Mouse (Mus musculus) embryonic facial prominence, embryonic 11.5 days (tissue): Measurements from ENCODE around the gene Ddit4. TPM values are rescaled to one million over a fixed set of nuclear protein-coding genes. Genes with fewer than 3 reads are reported as not detected.

ENCODE experiments used
- ATAC-seq: fragments of 200-750 bp; cut with Nextera tagmentation; replicated peaks from 2 replicates; pipeline ENCODE4 v1.8.0; 2017; ENCODE audit warnings: low read depth; ENCODE audit not compliant: insufficient number of reproducible peaks, low FRiP score, low TSS enrichment
- DNase-seq: peaks from one replicate; pipeline ENCODE4 v3.0.0-alpha.2; 2015; ENCODE audit warnings: low spot score
- H3K27ac ChIP-seq: fragments of 300-500 bp; sonication (generic); replicated peaks from 2 replicates; pipeline ENCODE4 v1.5.1; 2014; ENCODE audit warnings: mild to moderate bottlenecking, low read depth, low read length, control low read depth
- H3K27me3 ChIP-seq: fragments of 300-500 bp; sonication (generic); 2 replicates; pipeline ENCODE4 v1.6.1; 2014; ENCODE audit warnings: mild to moderate bottlenecking, low read length, moderate library complexity, mixed read lengths; ENCODE audit not compliant: control insufficient read depth, insufficient read depth
- H3K36me3 ChIP-seq: fragments of 300-500 bp; sonication (generic); replicated peaks from 2 replicates; pipeline ENCODE4 v1.6.1; 2014; ENCODE audit warnings: low read depth, mild to moderate bottlenecking, low read length, moderate library complexity, mixed read lengths; ENCODE audit not compliant: control insufficient read depth, insufficient read depth
- H3K4me1 ChIP-seq: fragments of 300-500 bp; sonication (generic); 2 replicates; pipeline ENCODE4 v1.6.1; 2014; ENCODE audit warnings: low read length, mixed read lengths; ENCODE audit not compliant: control insufficient read depth, insufficient read depth
- H3K4me2 ChIP-seq: fragments of 300-500 bp; sonication (generic); 2 replicates; pipeline ENCODE4 v1.6.1; 2014; ENCODE audit warnings: low read depth, mild to moderate bottlenecking, control low read depth, low read length, moderate library complexity
- H3K4me3 ChIP-seq: fragments of 300-500 bp; sonication (generic); 2 replicates; pipeline ENCODE4 v1.5.1; 2014; ENCODE audit warnings: low read depth, low read length, control low read depth
- H3K9ac ChIP-seq: fragments of 300-500 bp; sonication (generic); replicated peaks from 2 replicates; pipeline ENCODE4 v1.6.1; 2014; ENCODE audit warnings: mild to moderate bottlenecking, control low read depth, low read length
- H3K9me3 ChIP-seq: fragments of 300-500 bp; sonication (generic); replicated peaks from 2 replicates; pipeline ENCODE4 v1.6.1; 2016; ENCODE audit warnings: mild to moderate bottlenecking, low read length, inconsistent platforms, mixed read lengths; ENCODE audit not compliant: control insufficient read depth
- WGBS: fragments of 180-500 bp; shearing (Covaris S2); extraction: QIAGEN DNeasy Blood & Tissue Kit; methylation state at CpG from one replicate; pipeline ENCODE4 v1.1.7; 2014; 5-methylcytosine and 5-hydroxymethylcytosine counted together
- polyA plus RNA-seq: library from polyadenylated mRNA; unstranded; fragments of >200 nt; fragmentation: Nextera tagmentation; extraction: Ambion mirVana; gene quantifications from 2 replicates; pipeline ENCODE4 v1.2.1, GENCODE M21; 2014

Ddit4 gene
- polyA plus RNA-seq, 1 experiment from 2014 or later = 6.3 TPM

DNA sequence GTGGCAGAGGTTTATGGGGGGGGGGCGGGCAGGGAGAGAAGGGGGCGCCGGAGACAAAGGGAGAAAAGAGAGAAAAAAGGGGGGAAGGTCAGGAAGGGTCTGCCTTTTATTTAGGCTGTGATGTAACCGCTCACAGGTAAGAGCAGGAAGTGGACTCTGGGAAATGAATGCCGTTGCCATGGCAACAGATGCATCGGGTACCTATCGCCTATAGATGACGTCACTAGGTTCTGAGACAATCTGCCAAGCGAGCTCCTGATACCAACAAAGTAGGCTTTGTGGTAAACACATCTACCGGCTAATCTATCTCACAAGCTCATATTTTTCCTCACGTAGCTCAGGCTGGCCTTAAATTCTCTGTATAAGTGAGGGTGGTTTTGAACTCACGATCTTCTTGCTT, 7.9 kb upstream of the Ddit4 start:
- DNase-seq (no peak), ATAC-seq (no peak)
- Histone ChIP-seq H3K9me3 (no peaks in the 10 kb centered on the region), H3K27ac (no peak overlapping the region), H3K9ac (no peak overlapping the region), H3K27me3 (no peaks in the 10 kb centered on the region), H3K4me1 (no peaks in the 10 kb centered on the region; the same call in 1 of the 2 replicates), H3K4me3 (no peak overlapping the region), H3K36me3 (no peaks in the 10 kb centered on the region), H3K4me2 (no peak overlapping the region)
- 81% methylated on average over 11 of the region's 12 CpGs for WGBS

DNA sequence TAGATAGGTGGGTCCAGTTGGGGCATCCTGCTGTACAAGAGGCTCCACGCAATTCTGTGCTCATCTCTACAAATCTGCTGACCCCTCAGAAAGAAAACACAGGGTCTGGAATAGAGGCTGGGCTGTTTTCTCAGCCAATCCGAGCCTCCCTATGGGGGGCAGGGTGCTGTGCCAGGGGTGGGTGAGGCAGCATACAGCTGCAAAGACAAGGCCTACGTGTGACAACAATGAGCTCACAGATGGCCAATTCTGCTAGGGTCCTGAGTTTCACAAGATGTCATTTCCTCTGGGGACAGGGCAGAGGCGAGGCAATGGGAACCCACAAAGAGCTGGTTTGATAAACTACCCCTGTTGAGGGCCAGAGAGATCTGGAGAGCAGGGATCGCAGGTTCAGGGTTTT, 6.8 kb upstream of the Ddit4 start:
- no peak overlapping the region for H3K27ac ChIP-seq
- no peak overlapping the region for H3K4me2 ChIP-seq
- ATAC-seq (no peak), DNase-seq (no peak)
- H3K27me3 ChIP-seq = no peaks in the 10 kb centered on the region
- H3K36me3 ChIP-seq = no peaks in the 10 kb centered on the region
- WGBS = 39% methylated on average over 5 of the region's 5 CpGs
- no peak overlapping the region; the same call in 1 of the 2 replicates for H3K9ac ChIP-seq
- no peaks in the 10 kb centered on the region for H3K9me3 ChIP-seq
- H3K4me3 ChIP-seq = no peak overlapping the region
- no peaks in the 10 kb centered on the region; the same call in 1 of the 2 replicates for H3K4me1 ChIP-seq

DNA sequence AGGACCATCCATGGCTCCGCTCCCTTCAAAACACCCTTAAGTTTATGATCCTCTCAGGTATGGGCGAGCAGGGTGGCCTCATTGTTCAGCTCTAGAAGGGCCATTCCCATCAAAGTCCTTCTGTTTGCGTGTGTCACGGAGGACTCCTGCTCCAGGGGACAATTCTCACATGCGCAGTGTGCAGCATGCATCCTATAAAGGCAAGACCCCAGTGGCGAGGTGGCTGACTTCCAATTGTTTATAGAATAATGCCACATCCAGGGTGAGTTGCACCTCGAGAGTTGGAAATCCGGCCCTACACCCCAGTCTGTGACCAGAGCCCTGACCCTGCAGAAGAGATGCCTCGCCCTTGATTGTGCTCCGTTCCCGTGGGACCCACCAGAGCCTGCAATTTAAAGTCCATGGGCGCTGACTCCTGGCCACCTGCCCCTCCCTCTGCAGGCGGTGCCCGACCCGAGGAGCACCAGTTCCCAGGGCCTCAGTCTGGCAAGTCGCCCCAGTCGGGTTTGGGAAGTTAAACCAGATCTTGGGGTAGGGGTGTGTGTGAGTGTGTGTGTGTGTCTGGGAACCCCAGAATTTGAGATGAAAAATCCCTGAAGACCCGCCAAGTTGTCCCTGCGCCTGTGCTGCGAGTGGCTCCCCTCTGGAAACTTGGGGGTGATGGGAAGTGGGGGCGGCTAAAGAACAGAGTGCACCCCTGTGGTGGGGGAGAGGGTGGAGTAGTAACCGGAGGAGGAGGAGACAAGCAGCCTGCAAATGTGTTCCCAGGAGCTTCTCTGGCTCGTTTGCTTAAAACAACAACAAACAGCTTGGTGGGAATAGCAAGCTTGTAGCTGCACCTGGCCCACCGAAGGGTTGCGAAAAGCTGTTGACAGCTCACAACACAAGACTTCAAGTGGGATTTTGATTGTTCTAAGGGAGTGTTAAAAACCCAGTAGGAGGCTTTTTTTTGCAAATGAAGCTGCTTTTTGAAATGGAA, 5.8 kb upstream of the Ddit4 start:
- H3K4me1 ChIP-seq = peaks cover 4% of the 10 kb centered on the region
- H3K4me3 ChIP-seq = no peak overlapping the region
- no peaks in the 10 kb centered on the region for H3K9me3 ChIP-seq
- H3K4me2 ChIP-seq = peak overlapping the region; percentile 24
- no peaks in the 10 kb centered on the region for H3K36me3 ChIP-seq
- ATAC-seq = no peak
- DNase-seq = no peak
- 16% methylated on average over 25 of the region's 25 CpGs for WGBS
- peak overlapping the region; percentile 22 for H3K9ac ChIP-seq
- H3K27ac ChIP-seq = no peak overlapping the region
- no peaks in the 10 kb centered on the region for H3K27me3 ChIP-seq

DNA sequence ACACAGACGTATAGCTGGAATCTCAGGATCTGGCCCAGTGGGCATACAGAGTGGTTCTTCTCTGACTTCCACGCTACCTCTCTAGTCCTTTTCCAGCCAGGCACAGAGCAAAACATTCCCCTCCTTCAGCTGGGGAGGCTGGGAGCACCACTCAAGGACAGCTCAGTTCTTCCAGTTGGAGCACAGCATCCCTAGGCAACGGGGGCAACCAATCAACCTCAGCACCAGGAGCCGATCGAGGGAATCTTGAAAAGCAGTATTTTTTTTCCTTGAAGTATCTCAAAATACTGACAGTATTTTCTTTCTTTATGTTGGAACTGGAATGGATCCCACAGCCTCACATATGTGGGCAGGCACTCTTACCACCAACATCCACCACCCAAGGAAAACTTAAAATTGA, 5.0 kb upstream of the Ddit4 start:
- 69% methylated on average over 5 of the region's 5 CpGs for WGBS
- no peaks in the 10 kb centered on the region for H3K27me3 ChIP-seq
- no peak overlapping the region for H3K4me2 ChIP-seq
- no peak overlapping the region for H3K4me3 ChIP-seq
- DNase-seq (no peak), ATAC-seq (no peak)
- no peaks in the 10 kb centered on the region for H3K9me3 ChIP-seq
- H3K4me1 ChIP-seq = peaks cover 4% of the 10 kb centered on the region
- no peaks in the 10 kb centered on the region for H3K36me3 ChIP-seq
- no peak overlapping the region for H3K27ac ChIP-seq
- no peak overlapping the region for H3K9ac ChIP-seq

DNA sequence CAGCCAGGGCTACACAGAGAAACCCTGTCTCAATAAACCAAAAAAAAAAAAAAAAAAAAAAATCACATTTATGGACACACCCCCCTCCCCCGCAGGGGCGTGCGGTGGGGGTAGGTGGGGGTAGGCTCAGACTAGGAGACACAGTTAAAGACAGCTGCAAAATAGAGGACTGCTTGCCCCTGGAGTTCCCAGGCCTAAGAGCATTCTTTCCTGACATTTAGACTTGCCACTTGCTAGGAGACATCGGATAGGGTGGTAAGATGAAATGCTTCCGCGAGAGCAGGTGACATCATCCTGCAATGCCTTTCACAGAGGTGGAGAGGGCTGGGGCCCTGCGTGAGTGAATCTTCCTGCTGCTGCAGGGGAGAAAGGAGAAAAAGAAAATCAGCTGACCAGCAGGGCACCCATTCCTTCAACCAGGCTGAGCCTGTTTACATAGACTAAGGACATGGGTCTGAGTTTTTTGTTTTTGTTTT, 2.0 kb upstream of the Ddit4 start:
- DNase-seq (no peak), ATAC-seq (no peak)
- Histone ChIP-seq H3K27me3 (no peaks in the 10 kb centered on the region), H3K27ac (no peak overlapping the region), H3K9me3 (no peaks in the 10 kb centered on the region), H3K9ac (no peak overlapping the region), H3K4me1 (peaks cover 9% of the 10 kb centered on the region), H3K4me2 (no peak overlapping the region), H3K36me3 (no peaks in the 10 kb centered on the region), H3K4me3 (no peak overlapping the region)
- WGBS = 34% methylated on average over 4 of the region's 7 CpGs

DNA sequence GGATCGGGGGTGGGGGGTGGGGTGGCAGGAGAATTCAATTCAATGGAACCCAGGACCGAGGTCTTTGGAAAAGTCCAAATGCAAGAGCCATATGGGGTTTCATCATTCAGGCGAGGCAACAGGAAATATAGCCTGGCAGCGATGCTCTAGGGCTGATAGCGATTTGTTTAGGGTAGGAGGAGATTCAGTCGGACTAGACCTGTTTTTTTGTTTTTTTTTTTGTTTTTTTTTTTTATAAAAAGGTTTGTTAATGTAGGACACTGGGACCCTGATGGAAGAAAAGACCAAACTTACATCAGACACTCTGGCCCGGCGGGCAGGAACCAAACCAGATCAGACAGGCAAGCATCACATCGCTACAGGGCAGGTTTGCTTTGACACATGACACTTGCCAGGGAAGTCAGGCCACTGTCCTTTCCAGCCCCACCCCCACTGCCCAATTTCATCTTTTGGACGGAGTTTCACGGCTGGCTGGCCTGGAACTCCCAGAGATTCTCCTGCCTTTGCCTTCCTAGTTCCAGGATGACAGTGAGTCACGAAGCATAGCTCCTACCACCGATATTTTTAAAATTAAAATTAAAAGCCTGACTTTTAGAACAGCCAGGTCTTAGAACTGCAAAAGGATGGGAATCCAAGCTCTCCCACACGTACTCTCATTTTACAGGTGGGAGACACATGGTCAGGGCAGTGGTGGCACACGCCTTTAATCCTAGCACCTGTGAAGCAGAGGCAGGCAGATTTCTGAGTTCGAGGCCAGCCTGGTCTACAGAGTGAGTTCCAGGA, 1.3 kb upstream of the Ddit4 start:
- Histone ChIP-seq H3K27ac (peak overlapping the region; percentile 87), H3K27me3 (no peaks in the 10 kb centered on the region), H3K4me2 (peak overlapping the region; percentile 84), H3K36me3 (no peaks in the 10 kb centered on the region), H3K4me1 (peaks cover 9% of the 10 kb centered on the region), H3K9ac (peak overlapping the region; percentile 75), H3K9me3 (no peaks in the 10 kb centered on the region), H3K4me3 (peak overlapping the region; percentile 94)
- peak; percentile 53 for DNase-seq
- 14% methylated on average over 16 of the region's 16 CpGs for WGBS
- no peak for ATAC-seq

DNA sequence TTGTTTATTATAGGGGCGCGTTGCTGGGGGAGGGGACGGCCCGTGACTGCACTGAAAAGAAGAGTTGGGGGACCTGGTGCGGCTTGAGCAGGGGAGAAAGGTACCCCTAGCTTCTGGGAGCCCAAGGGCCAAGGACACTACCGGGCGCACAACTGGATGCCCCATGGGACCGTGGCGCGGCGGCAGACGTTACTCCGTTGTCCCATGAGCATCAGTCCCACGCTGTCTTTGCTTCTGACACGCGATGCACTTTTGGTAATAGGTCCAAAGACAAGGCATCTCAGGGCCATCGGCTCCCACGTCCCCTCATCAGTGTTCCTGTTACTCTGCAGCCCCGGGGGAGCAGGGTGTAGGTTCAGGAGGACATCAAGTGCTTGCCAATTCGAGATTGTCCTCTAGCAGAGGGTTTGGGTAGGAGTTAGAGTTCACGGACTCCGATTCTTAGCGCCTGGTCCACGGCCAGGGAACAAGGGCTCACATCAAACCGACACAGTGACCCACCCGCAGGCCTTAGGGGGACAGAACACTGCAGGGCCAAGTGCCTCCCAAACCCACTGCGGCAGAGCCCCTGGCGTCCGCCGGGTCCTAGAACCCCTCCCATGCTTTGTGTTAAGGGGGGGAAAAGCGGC, 632 bp upstream of the Ddit4 start:
- peaks cover 9% of the 10 kb centered on the region for H3K4me1 ChIP-seq

More for the DNA sequence above, 632 bp upstream of the Ddit4 start:
- peak overlapping the region; percentile 94 for H3K4me3 ChIP-seq
- peak overlapping the region; percentile 75 for H3K9ac ChIP-seq
- H3K36me3 ChIP-seq = no peaks in the 10 kb centered on the region
- H3K27ac ChIP-seq = peak overlapping the region; percentile 87
- DNase-seq = peak; percentile 84
- peak; percentile 15; the same call in 1 of the 2 replicates for ATAC-seq
- no peaks in the 10 kb centered on the region for H3K9me3 ChIP-seq
- under 1% methylated on average over 31 of the region's 31 CpGs for WGBS
- no peaks in the 10 kb centered on the region for H3K27me3 ChIP-seq
- H3K4me2 ChIP-seq = peak overlapping the region; percentile 84
